Mouse (Mus musculus) lung, adult 2 months (tissue): ENCODE results near the gene Gtf2ird1.

Experiments used
- CTCF ChIP-seq: fragments of 200-500 bp; IDR thresholded peaks from 2 replicates; pipeline ENCODE4 v1.5.1; 2011; ENCODE audit warnings: mild to moderate bottlenecking, low read length, control low read depth; ENCODE audit not compliant: insufficient read depth
- POLR2A ChIP-seq: fragments of 200-500 bp; IDR thresholded peaks from 2 replicates; pipeline ENCODE4 v1.6.1; 2011; ENCODE audit warnings: low read depth, mild to moderate bottlenecking, control low read depth, low read length, borderline replicate concordance; ENCODE audit errors: extremely low read depth

DNA sequence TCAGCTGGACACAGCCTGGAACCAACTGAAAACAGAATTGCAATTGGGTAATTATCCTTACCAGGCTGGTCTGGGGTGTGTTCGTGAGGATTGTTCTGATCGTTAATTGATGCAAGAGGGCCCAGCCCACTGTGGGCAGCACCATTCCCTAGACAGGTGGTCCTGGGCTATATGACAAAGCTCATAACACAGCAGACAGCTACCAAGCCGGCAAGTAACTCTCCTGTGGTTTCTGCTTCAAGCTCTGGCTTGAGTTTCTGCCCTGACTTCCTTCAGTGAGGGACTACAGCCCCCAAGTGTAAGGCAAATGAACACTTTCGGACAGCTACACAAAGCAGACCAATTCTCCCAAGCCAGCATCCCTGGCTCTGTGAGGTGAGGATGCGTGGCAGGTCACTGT, 40.5 kb upstream of the Gtf2ird1 start:
- no peak for TF ChIP-seq POLR2A
- TF ChIP-seq CTCF, result no peak
